Mouse (Mus musculus): ENCODE results near the gene Cpt1c.

The Cpt1c gene

GRCm38 (mm10) chr7:44975117-44975419 lies 417 bp upstream of the Cpt1c start:
- in situ Hi-C loops (cut with MboI; ENCODE audit: unreplicated experiment in 2 of 2) = no loop called here

- in situ Hi-C loops (cut with MboI; ENCODE audit: unreplicated experiment in 2 of 2) = loop anchor here in 1 of 2 experiments (25.0 kb wide), 1 partner anchor 711 kb away; the partner anchor contains the start of genes Acp4 and Gm15517
Observed at GRCm38 (mm10) chr7:44973415-44974130, 1.1 kb downstream of the Cpt1c start.

GRCm38 (mm10) chr7:44971142-44971541 lies 3.5 kb downstream of the Cpt1c start:
- in situ Hi-C loops (cut with MboI; ENCODE audit: unreplicated experiment in 2 of 2) = loop anchor here in 1 of 2 experiments (25.0 kb wide), 1 partner anchor 709 kb away; the partner anchor contains the start of genes Acp4 and Gm15517

GRCm38 (mm10) chr7:44970231-44970691 lies 4.4 kb downstream of the Cpt1c start:
- in situ Hi-C loops (cut with MboI; ENCODE audit: unreplicated experiment in 2 of 2) = loop anchor here in 1 of 2 experiments (25.0 kb wide), 1 partner anchor 708 kb away; the partner anchor contains the start of genes Acp4 and Gm15517

- in situ Hi-C loops (cut with MboI; ENCODE audit: unreplicated experiment in 2 of 2) = loop anchor here in 1 of 2 experiments (25.0 kb wide), 1 partner anchor 704 kb away; the partner anchor contains the start of genes Acp4 and Gm15517
Observed at GRCm38 (mm10) chr7:44966638-44967037, 8.0 kb downstream of the Cpt1c start.

GRCm38 (mm10) chr7:44965975-44966374 lies 8.7 kb downstream of the Cpt1c start:
- in situ Hi-C loops (cut with MboI; ENCODE audit: unreplicated experiment in 2 of 2) = loop anchor here in 1 of 2 experiments (25.0 kb wide), 1 partner anchor 704 kb away; the partner anchor contains the start of genes Acp4 and Gm15517

GRCm38 (mm10) chr7:44964990-44965389 lies 9.7 kb downstream of the Cpt1c start:
- in situ Hi-C loops (cut with MboI; ENCODE audit: unreplicated experiment in 2 of 2) = loop anchor here in 1 of 2 experiments (25.0 kb wide), 1 partner anchor 703 kb away; the partner anchor contains the start of genes Acp4 and Gm15517

GRCm38 (mm10) chr7:44962831-44963230 lies 11.8 kb downstream of the Cpt1c start:
- in situ Hi-C loops (cut with MboI; ENCODE audit: unreplicated experiment in 2 of 2) = loop anchor here in 1 of 2 experiments (25.0 kb wide), 1 partner anchor 701 kb away; the partner anchor contains the start of genes Acp4 and Gm15517

GRCm38 (mm10) chr7:44962337-44962736 lies 12.3 kb downstream of the Cpt1c start:
- in situ Hi-C loops (cut with MboI; ENCODE audit: unreplicated experiment in 2 of 2) = loop anchor here in 1 of 2 experiments (25.0 kb wide), 1 partner anchor 700 kb away; the partner anchor contains the start of genes Acp4 and Gm15517

- in situ Hi-C loops (cut with MboI; ENCODE audit: unreplicated experiment in 2 of 2) = loop anchor here in 1 of 2 experiments (25.0 kb wide), 1 partner anchor 698 kb away; the partner anchor contains the start of genes Acp4 and Gm15517
Observed at GRCm38 (mm10) chr7:44960512-44960910, 14.1 kb downstream of the Cpt1c start.

- in situ Hi-C loops (cut with MboI; ENCODE audit: unreplicated experiment in 2 of 2) = loop anchor here (5.0 to 25.0 kb wide), 5 partner anchors 38 to 698 kb away; partner anchors contain the start of genes Acp4 (in 1 of the 2), Fuz (in 1 of the 2), Gm15517 (in 1 of the 2) and Med25 (in 1 of the 2)
Observed at GRCm38 (mm10) chr7:44959874-44960511, 14.7 kb downstream of the Cpt1c start.

GRCm38 (mm10) chr7:44959281-44959680 lies 15.4 kb downstream of the Cpt1c start:
- in situ Hi-C loops (cut with MboI; ENCODE audit: unreplicated experiment in 2 of 2) = loop anchor here (5.0 to 25.0 kb wide), 5 partner anchors 37 to 697 kb away; partner anchors contain the start of genes Acp4 (in 1 of the 2), Fuz (in 1 of the 2), Gm15517 (in 1 of the 2) and Med25 (in 1 of the 2)

GRCm38 (mm10) chr7:44958208-44958607 lies 16.4 kb downstream of the Cpt1c start:
- in situ Hi-C loops (cut with MboI; ENCODE audit: unreplicated experiment in 2 of 2) = loop anchor here (5.0 to 25.0 kb wide), 5 partner anchors 36 to 696 kb away; partner anchors contain the start of genes Acp4 (in 1 of the 2), Fuz (in 1 of the 2), Gm15517 (in 1 of the 2) and Med25 (in 1 of the 2)

GRCm38 (mm10) chr7:44957183-44957835 lies 17.3 kb downstream of the Cpt1c start:
- in situ Hi-C loops (cut with MboI; ENCODE audit: unreplicated experiment in 2 of 2) = loop anchor here (5.0 to 25.0 kb wide), 5 partner anchors 35 to 695 kb away; partner anchors contain the start of genes Acp4 (in 1 of the 2), Fuz (in 1 of the 2), Gm15517 (in 1 of the 2) and Med25 (in 1 of the 2)

GRCm38 (mm10) chr7:44956266-44956665 lies 18.4 kb downstream of the Cpt1c start:
- in situ Hi-C loops (cut with MboI; ENCODE audit: unreplicated experiment in 2 of 2) = loop anchor here (5.0 to 25.0 kb wide), 5 partner anchors 34 to 694 kb away; partner anchors contain the start of genes Acp4 (in 1 of the 2), Fuz (in 1 of the 2), Gm15517 (in 1 of the 2) and Med25 (in 1 of the 2)

GRCm38 (mm10) chr7:44955628-44956027 lies 19.0 kb downstream of the Cpt1c start:
- in situ Hi-C loops (cut with MboI; ENCODE audit: unreplicated experiment in 2 of 2) = loop anchor here (5.0 to 25.0 kb wide), 5 partner anchors 33 to 693 kb away; partner anchors contain the start of genes Acp4 (in 1 of the 2), Fuz (in 1 of the 2), Gm15517 (in 1 of the 2) and Med25 (in 1 of the 2)

- in situ Hi-C loops (cut with MboI; ENCODE audit: unreplicated experiment in 2 of 2) = loop anchor here in 1 of 2 experiments (10.0 to 25.0 kb wide), 3 partner anchors 59 to 692 kb away; partner anchors contain the start of genes Acp4, Fuz, Gm15517 and Med25
Observed at GRCm38 (mm10) chr7:44954091-44954885, 20.4 kb downstream of the Cpt1c start.

GRCm38 (mm10) chr7:44953561-44953960 lies 21.1 kb downstream of the Cpt1c start:
- in situ Hi-C loops (cut with MboI; ENCODE audit: unreplicated experiment in 2 of 2) = loop anchor here in 1 of 2 experiments (10.0 to 25.0 kb wide), 3 partner anchors 59 to 691 kb away; partner anchors contain the start of genes Acp4, Fuz, Gm15517 and Med25

Data from v-Abl transformed pro-B cells (cell line).